Mouse (Mus musculus): ENCODE measurements at regions not wholly inside any gene's neighbourhood (a gene's known extent, or its start where the extent isn't known, plus 50 kb on each side); places are given as distances from the start of the nearest gene placed in this dataset.

- no peak for DNase-seq
These were observed 112.3 kb upstream of the Tnfaip3 start for GRCm38 (mm10) chr10:19127581-19128291.

- no peak for DNase-seq
These were observed 111.5 kb upstream of the Tnfaip3 start for GRCm38 (mm10) chr10:19126922-19127321.

- no peak for DNase-seq
These were observed 111.0 kb upstream of the Tnfaip3 start for GRCm38 (mm10) chr10:19126438-19126837.

DNA sequence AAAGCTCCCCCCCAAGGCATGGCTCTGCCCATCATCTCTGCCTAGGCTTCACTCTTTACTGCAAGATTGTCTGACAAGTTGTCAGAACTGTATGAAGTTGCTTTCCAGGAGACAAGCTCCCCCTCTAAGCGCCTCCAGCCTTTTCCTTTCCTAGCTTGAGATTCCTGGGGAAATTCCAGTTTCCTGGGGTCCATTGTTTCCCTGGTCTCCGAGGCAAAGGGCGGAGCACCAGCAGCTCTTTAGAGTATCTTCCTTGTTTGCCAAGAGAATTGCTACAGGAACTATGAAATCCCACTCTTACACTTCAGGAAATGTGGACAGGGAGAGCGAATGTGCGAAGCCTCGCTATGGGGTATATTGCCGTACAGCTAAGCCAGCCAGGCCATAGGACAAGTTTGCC, 108.2 kb upstream of the Tnfaip3 start:
- no peak for DNase-seq

DNA sequence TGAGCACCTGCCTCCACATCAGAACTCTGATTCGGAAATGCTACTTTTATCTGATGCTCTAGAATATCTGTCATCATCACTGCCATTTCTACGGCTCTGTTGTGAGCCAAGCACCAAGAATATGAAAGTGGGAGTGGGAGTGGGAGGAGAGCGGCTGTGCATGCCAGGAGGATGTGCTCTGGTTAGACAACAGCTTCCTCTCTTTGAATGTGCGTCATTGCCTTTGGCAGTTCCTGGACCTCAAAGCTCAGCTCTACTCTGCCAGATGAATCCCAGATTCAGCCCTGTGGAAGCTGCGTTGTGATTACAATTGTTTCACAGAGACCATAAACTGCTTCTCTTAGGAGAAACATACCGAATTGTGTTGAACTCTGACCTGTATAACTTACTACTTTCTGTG, 106.8 kb upstream of the Tnfaip3 start:
- DNase-seq = no peak

- no peak for DNase-seq
These were observed 104.0 kb upstream of the Tnfaip3 start for GRCm38 (mm10) chr10:19119281-19120049.

GRCm38 (mm10) chr10:19118569-19119280, 103.3 kb upstream of the Tnfaip3 start:
- DNase-seq = no peak

DNA sequence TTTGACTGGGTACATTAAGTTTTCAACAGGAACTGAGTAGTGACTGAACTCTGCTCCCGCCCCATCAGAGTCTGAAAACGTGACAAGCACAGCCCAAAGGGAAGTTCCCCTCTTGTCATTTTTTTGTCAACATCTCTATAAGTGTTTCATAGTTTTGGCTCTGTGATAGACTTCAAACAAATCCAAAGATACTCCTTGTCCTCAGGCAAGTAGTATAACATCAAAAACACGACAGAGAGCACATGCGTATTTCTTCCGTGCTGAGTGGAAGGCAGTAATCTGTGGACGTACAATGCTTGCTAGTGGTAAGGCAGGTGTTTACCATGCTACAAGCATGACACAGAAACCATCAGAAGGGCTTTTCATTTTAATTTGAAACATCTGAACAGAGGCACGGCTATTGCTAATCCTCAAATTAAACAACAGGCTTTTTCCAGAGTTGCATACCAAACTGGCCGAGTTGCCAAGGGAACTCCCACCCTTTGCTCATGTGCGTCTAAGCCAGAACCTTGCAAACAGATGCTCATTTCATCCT, 101.7 kb upstream of the Tnfaip3 start:
- DNase-seq = no peak

GRCm38 (mm10) chr10:19112459-19112858, 97.0 kb upstream of the Tnfaip3 start:
- no peak for DNase-seq

- no peak for DNase-seq
These were observed 89.8 kb upstream of the Tnfaip3 start for GRCm38 (mm10) chr10:19105231-19105681.

DNA sequence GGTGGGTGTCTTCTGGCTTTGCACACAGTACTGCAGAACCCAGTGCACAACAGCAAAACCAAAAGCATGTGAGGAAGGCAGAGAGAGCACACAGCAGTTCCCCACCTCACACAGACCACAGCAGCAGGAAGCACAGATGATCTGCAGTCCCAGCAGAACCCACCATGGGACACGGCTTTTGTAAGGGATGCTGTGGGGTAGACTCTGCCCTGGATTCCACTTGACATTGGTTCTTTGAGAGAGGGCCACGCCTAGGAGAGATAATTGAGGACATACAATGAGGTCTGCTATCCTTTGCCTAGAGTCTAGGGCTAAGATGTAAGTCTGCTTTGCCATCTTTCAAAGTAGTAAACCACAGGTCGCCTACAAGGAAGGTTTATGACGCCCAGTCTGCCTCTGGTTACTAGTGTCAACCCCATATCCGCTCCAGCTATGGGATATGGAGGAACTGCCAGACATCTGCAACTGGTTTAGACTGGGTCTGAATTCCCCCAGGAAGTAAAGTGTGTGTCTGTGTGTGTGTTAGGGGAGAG, 89.3 kb upstream of the Tnfaip3 start:
- no peak for DNase-seq

DNA sequence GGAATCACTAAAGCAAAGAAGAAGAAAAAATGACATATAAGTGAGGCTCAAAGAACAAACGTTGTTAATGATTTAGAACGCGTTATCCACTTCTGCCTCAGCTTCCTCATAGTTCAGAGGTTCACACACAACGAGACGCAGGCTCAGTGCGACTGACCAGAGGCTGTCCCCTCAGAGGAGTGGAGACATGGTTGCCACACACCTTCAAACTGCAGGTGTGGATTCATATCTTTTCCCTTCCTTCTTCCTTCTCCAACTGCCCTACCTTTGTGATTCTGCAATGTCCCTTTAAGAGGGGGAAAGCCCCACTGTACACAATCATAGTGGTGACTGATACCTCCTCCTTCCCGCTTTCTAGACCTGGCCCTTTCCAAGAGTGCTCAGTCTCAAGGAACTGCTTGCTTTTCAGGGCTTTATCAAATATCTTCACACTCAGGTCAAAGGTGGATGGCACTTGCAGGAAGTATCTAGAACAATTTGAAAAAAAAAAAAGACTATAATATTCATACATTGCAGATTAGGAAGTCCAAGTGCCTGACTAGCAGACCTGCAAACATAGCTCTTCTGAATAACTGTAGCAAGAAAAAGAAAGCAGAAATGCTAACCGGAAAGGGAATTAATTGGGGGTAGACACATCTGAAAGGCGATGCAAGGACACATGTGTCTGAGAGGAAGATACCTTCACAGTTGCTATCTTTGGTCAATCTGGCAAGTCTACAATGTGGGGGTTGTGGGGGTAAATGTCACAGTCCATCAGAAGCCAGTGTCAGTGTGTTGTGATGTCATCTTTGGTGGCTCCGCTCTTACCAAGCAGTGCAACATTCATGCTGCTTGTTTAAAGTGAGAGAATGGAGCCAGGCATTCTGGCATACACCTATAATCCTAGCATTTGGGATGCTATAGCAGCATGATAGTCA, 84.2 kb upstream of the Tnfaip3 start:
- DNase-seq = no peak

DNA sequence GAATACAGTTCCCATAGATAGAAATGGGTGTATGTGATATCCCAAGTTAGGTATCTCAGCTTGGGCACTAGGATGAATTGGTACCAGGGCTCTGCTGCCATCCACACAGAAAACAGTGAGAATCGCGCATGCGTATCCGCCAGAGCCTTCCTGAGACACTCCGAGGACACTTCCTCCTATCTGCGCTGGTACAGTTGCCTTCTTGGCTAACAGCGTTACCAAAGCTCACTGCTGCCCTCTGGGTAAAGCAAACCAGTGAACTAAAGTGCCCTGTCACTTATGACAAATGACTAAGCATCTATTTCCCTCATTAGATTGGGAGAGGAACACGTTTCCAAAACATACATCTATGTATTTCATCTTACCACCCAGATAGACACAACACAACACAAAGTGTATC, 78.8 kb upstream of the Tnfaip3 start:
- peak; percentile 2 for DNase-seq

DNA sequence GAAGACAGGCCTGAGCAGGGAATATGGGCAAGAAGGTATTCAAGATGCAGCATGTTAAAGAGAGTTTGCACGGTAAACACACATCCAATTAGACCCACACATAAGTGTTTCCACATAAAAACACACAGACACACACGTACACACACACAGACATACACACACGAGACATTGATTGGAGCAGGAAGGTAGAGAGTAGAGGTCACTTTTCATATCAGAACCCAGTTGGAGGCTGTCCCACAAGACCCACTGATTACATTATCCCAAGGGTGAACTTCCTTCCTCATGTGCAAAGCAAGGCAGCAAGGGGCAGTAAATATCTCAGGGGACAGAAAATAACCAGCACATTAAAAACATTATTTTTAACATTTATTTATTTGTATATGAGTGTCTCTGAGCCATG, 78.2 kb upstream of the Tnfaip3 start:
- no peak for DNase-seq

DNA sequence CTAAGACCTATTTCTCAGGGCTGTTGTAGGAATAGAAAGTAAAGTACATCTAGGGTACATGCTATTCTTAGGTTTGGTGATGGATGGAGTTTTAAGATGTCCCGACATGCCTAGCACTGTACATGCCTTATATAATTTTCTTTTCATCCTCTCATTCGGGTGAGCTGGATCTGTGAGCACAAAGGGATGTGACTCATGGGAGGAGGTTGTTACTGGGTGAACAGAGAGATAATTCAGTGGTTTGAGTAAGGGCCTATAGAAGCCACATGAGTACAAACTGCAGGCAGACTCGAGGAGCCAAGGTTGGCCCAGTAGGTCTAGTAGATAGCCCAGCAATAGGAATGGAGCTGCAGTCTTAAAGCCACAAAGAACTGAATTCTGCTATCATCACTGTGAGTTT, 76.5 kb upstream of the Tnfaip3 start:
- no peak for DNase-seq

DNA sequence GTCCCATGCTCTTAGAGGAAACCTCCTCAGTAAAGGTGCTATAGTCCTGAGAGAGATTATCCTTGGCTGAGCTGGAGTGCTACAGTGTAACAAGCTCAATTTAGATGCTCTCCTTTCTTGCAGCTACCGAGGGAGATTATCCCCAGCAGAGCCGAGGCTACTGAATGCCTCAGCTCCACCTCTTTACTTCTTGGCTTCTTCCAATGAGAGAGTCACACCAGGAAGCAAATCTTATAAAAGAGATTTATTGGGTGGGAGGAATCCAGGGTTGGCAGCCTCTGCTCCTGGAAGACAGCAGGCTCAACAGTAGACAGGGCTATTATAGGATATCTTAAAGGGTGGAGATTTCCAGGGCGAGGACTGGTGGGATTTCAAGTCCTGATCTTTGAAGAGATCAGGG, 75.7 kb upstream of the Tnfaip3 start:
- no peak for DNase-seq

DNA sequence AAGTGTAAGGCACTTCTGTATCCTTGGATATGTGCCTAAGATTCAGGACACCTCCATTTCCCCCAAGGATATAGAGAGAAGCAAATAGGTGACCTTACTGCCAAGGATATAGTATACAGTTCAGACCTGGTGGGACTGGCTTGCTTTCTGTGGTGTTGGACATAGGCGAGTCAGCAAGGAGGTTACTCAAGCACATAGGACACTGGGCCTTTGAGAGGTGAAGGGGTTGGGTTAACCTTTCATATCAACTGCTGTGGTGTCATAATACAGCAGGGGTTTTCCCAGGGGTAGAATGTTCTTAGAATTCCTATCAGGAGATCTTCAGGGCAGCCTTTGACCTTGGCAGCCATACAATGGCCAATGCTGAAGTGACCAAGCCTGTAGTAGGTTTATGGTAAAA, 71.5 kb upstream of the Tnfaip3 start:
- DNase-seq = no peak

- no peak for DNase-seq
These were observed 66.7 kb upstream of the Tnfaip3 start for GRCm38 (mm10) chr10:19082136-19082535.

DNA sequence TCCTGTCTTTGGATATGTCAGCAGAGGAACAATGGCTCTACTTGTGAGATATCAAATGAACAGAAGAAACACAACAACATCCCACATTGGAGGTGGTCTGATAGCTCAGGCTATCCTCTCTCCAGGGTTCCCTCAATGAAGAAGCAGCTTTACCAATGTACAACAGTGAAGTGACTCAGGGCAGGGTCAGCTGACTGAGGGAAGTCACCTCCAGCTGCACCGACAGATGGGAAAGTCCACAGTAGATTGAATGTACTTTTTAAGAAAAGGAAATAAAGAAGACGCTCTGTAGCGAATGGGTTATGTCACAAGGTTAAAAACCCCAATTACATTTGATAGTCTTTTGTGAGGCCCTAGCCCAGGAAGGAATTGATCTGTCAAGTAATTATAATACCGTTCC, 62.6 kb upstream of the Tnfaip3 start:
- DNase-seq = no peak

GRCm38 (mm10) chr10:19068377-19068776, 52.9 kb upstream of the Tnfaip3 start:
- DNase-seq = no peak

DNA sequence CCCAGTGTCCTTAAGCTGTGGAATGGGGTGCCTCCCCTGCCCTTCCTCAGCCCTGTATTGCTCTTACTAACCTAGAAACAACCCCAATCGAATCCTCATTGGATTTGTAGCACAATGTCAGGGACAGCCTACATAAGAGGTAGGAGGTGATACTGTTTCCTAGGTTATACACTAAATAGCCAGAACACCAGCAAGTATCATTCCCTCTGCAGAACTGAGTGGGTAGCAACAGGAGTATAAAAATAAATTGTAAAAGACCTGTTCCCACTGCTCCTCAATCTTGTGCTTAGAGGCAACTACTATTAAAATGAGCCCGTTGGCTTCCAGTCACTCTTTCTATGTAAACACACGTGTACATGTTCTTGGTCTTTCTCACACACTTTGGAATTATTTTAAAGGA, 52.2 kb upstream of the Tnfaip3 start:
- DNase-seq = no peak

GRCm38 (mm10) chr10:19066821-19067350, 51.4 kb upstream of the Tnfaip3 start:
- DNase-seq = no peak
